Mouse (Mus musculus) kidney, adult 2 months (tissue): ENCODE measurements around the gene Tec.

Experiments
- CTCF ChIP-seq: fragments of 200-500 bp; conservative IDR thresholded peaks from 2 replicates; pipeline ENCODE4 v1.5.1; 2011; ENCODE audit warnings: low read depth, mild to moderate bottlenecking, control low read depth, low read length, moderate library complexity, mixed read lengths; ENCODE audit not compliant: insufficient read depth, insufficient read length
- POLR2A ChIP-seq: fragments of 200-500 bp; IDR thresholded peaks from one replicate; pipeline ENCODE4 v1.6.1; 2011; ENCODE audit warnings: low read depth, low read length, control low read depth

DNA sequence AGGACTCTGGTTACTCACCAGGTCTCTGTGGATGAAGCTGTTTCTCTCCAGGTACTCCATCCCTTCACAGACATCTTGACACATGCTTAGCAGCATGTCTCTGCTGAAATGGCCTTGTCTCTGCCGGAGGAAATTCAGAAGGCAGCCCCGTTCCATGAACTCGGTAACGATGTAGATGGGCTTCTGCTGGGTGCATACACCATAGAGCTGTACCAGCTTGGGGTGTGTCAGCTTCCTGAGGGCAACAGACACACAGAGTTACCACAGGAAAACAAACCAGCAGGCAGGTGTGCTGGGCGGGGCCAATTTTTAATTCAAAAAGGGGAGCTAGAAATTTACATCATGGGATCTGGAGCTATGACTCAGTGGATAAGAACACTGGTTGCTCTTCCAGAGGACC is 104.7 kb downstream of the Tec start:
- TF ChIP-seq POLR2A, result no peak
- no peak for TF ChIP-seq CTCF
